Mouse (Mus musculus): ENCODE results near the gene Smpd1. TPM values are rescaled to one million over a fixed set of nuclear protein-coding genes. Genes with fewer than 3 reads are reported as not detected.

Gene Smpd1
- polyA plus RNA-seq (2016; fragmentation: Nextera tagmentation; extraction: Ambion mirVana) = 29.0 and 29.7 TPM in 2 replicates

GRCm38 (mm10) chr7:105554212-105554942 lies at the start of gene Smpd1:
Gene Smpd1 (plus strand): TSS chr7:105554360.
- H3K4me1 ChIP-seq = peaks cover 17% of the 10 kb centered on the region
- peaks cover 24% of the 10 kb centered on the region for H3K36me3 ChIP-seq (replicated peaks)
- no peaks in the 10 kb centered on the region for H3K27me3 ChIP-seq (ENCODE audit: poor library complexity, severe bottlenecking)
- WGBS = 4% methylated on average over 26 of the region's 26 CpGs
- H3K4me3 ChIP-seq = peak within 1 kb of the TSS; percentile 66
- peak within 1 kb of the TSS; percentile 85 for H3K27ac ChIP-seq
- H3K9me3 ChIP-seq = no peaks in the 10 kb centered on the region
- peak; percentile 78 for DNase-seq (ENCODE audit: extremely low spot score, low spot score)

DNA sequence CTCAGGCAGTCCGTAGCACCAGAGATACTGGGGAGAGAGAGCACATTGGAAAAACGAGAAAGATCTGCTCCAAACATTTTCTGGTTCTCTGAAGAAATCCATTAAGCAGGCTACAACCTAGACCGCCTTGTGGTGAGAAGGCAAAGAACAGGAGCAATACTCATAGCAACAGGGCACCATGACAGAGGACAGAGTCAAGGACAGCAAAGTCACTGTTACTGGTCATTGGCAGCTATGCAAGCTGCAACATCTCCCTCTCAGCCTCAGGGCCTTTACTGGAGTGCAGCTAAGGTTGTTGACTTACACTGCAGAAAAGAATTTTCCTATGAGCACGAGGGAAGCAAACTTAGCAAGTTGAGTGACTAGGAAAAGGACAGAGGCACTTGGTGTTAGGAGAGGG lies 46.9 kb upstream of the Smpd1 start:
- Histone ChIP-seq H3K4me3 (no peak overlapping the region), H3K9me3 (no peaks in the 10 kb centered on the region), H3K27ac (no peak overlapping the region), H3K36me3 (replicated peaks) (no peaks in the 10 kb centered on the region), H3K27me3 (ENCODE audit: poor library complexity, severe bottlenecking) (no peaks in the 10 kb centered on the region), H3K4me1 (no peaks in the 10 kb centered on the region)
- WGBS = 84% methylated on average over 4 of the region's 4 CpGs
- DNase-seq (ENCODE audit: extremely low spot score, low spot score) = no peak

GRCm38 (mm10) chr7:105510143-105510542 lies 44.0 kb upstream of the Smpd1 start:
- no peak overlapping the region for H3K4me3 ChIP-seq
- no peak overlapping the region for H3K27ac ChIP-seq
- no peaks in the 10 kb centered on the region for H3K4me1 ChIP-seq
- no peak for DNase-seq (ENCODE audit: extremely low spot score, low spot score)
- H3K27me3 ChIP-seq (ENCODE audit: poor library complexity, severe bottlenecking) = peaks cover 4% of the 10 kb centered on the region; the same call in 1 of the 2 replicates
- H3K9me3 ChIP-seq = no peaks in the 10 kb centered on the region
- 85% methylated on average over 5 of the region's 5 CpGs for WGBS
- no peaks in the 10 kb centered on the region for H3K36me3 ChIP-seq (replicated peaks)

- peaks cover 10% of the 10 kb centered on the region for H3K27me3 ChIP-seq (ENCODE audit: poor library complexity, severe bottlenecking)
- DNase-seq (ENCODE audit: extremely low spot score, low spot score) = no peak
- H3K4me1 ChIP-seq = peaks cover 7% of the 10 kb centered on the region
- no peak overlapping the region for H3K4me3 ChIP-seq
- H3K36me3 ChIP-seq (replicated peaks) = no peaks in the 10 kb centered on the region
- no peaks in the 10 kb centered on the region for H3K9me3 ChIP-seq
- no peak overlapping the region for H3K27ac ChIP-seq
- WGBS = 67% methylated on average over 5 of the region's 5 CpGs
Observed at GRCm38 (mm10) chr7:105513845-105514291, 40.3 kb upstream of the Smpd1 start.

DNA sequence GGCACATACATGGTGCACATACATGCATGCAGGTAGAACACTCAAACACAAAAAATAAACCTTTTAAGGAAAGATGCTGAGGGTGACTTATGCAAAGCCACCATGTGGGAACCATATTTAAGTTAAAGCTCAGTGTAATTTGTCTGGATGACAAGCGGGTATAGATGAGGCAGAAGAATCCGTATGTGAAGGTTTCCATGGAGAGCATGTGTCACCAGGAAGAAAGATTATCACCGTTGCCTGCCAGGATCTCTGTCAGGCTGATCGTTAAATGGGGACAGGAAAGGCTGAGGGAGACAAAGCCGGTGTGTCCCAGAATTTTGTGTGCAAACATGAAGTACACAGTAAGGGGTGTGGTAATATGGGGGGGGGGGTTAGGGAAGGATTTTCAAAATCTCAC lies 39.6 kb upstream of the Smpd1 start:
- H3K9me3 ChIP-seq = no peaks in the 10 kb centered on the region
- no peak overlapping the region for H3K27ac ChIP-seq
- DNase-seq (ENCODE audit: extremely low spot score, low spot score) = no peak
- H3K36me3 ChIP-seq (replicated peaks) = no peaks in the 10 kb centered on the region
- 82% methylated on average over 5 of the region's 5 CpGs for WGBS
- H3K4me3 ChIP-seq = no peak overlapping the region
- H3K27me3 ChIP-seq (ENCODE audit: poor library complexity, severe bottlenecking) = peaks cover 10% of the 10 kb centered on the region
- peaks cover 7% of the 10 kb centered on the region for H3K4me1 ChIP-seq

- Histone ChIP-seq H3K4me1 (peaks cover 10% of the 10 kb centered on the region), H3K27ac (no peak overlapping the region), H3K9me3 (no peaks in the 10 kb centered on the region), H3K36me3 (replicated peaks) (no peaks in the 10 kb centered on the region), H3K27me3 (ENCODE audit: poor library complexity, severe bottlenecking) (peaks cover 10% of the 10 kb centered on the region), H3K4me3 (no peak overlapping the region)
- 13% methylated on average over 5 of the region's 5 CpGs for WGBS
- peak; percentile 49 for DNase-seq (ENCODE audit: extremely low spot score, low spot score)
Observed at GRCm38 (mm10) chr7:105515178-105515577, 39.0 kb upstream of the Smpd1 start.

DNA sequence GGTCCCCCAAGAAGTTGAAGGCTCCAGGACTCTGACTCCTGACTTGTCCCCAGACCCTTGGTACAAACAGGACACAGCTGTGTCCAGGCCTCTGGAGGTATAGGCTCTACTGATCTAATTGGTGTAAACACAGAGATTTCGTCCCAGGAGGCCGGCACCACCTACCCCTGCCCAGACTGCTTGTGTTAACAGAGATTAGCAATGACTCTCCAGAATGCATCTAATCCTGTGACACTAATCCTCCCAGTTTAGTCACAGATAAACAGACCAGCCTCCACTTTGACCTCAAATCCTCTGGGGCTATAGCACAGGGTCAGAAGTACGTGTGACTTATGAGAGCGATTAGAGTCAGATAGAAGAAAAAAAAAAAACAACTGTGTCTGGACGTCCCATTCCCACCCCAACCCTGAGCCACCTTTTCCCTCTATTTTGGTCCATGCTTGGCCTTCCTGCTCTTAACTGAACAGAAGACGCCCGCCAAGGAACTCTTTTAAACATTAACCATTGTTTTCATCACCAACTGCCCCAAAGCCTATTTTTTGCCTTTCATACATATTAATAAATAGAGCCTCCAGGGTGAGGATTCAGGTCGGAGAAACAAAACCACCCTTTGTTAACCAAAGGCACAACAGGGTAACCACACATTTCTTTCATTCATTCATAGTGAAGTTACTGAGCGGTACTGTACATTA lies 37.3 kb upstream of the Smpd1 start:
- Histone ChIP-seq H3K4me3 (no peak overlapping the region), H3K27me3 (ENCODE audit: poor library complexity, severe bottlenecking) (peaks cover 13% of the 10 kb centered on the region), H3K36me3 (replicated peaks) (no peaks in the 10 kb centered on the region), H3K4me1 (peaks cover 15% of the 10 kb centered on the region), H3K9me3 (no peaks in the 10 kb centered on the region), H3K27ac (no peak overlapping the region)
- no peak for DNase-seq (ENCODE audit: extremely low spot score, low spot score)
- 42% methylated on average over 9 of the region's 9 CpGs for WGBS

DNA sequence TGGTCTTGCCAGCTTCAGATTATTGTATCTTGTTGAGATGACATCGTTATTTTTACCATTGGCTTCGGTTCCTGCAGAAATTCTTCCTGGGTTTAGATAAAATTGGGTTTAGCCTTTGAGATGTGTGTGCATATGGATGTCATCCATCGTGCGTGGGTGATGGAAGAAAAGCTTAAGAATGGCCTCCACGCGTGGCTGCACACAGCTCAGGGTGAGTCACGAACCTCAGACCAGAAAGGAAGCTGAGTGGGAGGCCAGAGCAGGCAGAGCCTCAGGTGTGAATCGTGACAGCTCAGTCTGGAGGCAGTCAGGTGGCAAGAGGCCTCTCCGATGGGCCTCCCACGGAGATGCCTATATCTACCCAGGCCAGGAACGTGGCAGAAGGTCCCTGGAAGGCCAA lies 34.8 kb upstream of the Smpd1 start:
- Histone ChIP-seq H3K27me3 (ENCODE audit: poor library complexity, severe bottlenecking) (peaks cover 13% of the 10 kb centered on the region), H3K4me1 (peaks cover 15% of the 10 kb centered on the region), H3K27ac (no peak overlapping the region), H3K4me3 (no peak overlapping the region), H3K9me3 (no peaks in the 10 kb centered on the region), H3K36me3 (replicated peaks) (no peaks in the 10 kb centered on the region)
- DNase-seq (ENCODE audit: extremely low spot score, low spot score) = no peak
- 74% methylated on average over 11 of the region's 11 CpGs for WGBS

GRCm38 (mm10) chr7:105519771-105520170 lies 34.4 kb upstream of the Smpd1 start:
- H3K4me1 ChIP-seq = peaks cover 15% of the 10 kb centered on the region
- H3K36me3 ChIP-seq (replicated peaks) = no peaks in the 10 kb centered on the region
- peaks cover 13% of the 10 kb centered on the region for H3K27me3 ChIP-seq (ENCODE audit: poor library complexity, severe bottlenecking)
- DNase-seq (ENCODE audit: extremely low spot score, low spot score) = no peak
- no peak overlapping the region for H3K27ac ChIP-seq
- H3K4me3 ChIP-seq = no peak overlapping the region
- H3K9me3 ChIP-seq = no peaks in the 10 kb centered on the region
- 87% methylated on average over 2 of the region's 2 CpGs for WGBS

DNA sequence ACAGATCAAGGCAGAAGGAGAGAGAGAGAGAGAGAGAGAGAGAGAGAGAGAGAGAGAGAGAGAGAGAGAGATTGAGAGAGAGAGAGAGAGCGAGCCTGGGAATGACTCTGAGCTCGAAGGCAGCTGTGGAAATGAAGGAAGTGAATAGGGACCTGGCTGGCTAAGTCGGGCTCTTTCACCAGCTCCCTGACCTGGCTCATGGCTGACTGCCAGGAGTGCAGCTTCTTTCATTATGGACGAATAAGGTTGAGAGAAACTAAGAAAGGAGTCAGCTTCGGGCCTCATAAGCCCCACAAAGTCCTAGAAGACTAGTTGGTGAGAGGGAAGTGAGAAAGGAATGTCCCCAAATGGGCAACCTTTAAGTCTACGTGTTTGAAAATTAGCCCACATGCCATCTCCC lies 34.0 kb upstream of the Smpd1 start:
- WGBS = 47% methylated on average over 6 of the region's 6 CpGs
- DNase-seq (ENCODE audit: extremely low spot score, low spot score) = no peak
- H3K4me3 ChIP-seq = no peak overlapping the region
- H3K27ac ChIP-seq = no peak overlapping the region
- no peaks in the 10 kb centered on the region for H3K9me3 ChIP-seq
- peaks cover 15% of the 10 kb centered on the region for H3K4me1 ChIP-seq
- H3K27me3 ChIP-seq (ENCODE audit: poor library complexity, severe bottlenecking) = peaks cover 13% of the 10 kb centered on the region
- H3K36me3 ChIP-seq (replicated peaks) = no peaks in the 10 kb centered on the region

DNA sequence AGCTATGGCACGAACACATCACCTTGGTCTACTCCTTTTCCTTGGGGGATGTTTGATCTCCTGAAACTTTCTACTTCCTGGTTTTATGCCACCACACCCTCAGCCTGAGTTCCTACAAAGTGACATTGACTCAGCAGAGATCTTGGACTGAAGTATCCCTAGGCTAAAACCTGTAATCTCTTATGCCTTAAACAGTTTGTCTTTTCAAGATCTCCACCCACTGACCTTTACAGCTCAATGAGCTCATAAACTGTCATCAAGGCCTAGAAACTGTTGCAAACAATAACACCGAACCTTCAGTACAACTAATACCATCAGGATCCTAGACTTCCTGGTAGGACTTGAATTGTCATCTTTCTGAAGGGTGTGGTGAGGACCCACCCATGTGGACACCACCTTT lies 29.9 kb upstream of the Smpd1 start:
- H3K27me3 ChIP-seq (ENCODE audit: poor library complexity, severe bottlenecking) = 0 out of 2 replicates have a peak, but pooled peaks cover 7% of the 10 kb centered on the region
- 85% methylated on average over 2 of the region's 2 CpGs for WGBS
- no peak overlapping the region for H3K4me3 ChIP-seq
- H3K27ac ChIP-seq = no peak overlapping the region
- DNase-seq (ENCODE audit: extremely low spot score, low spot score) = no peak
- no peaks in the 10 kb centered on the region for H3K9me3 ChIP-seq
- peaks cover 8% of the 10 kb centered on the region; the same call in 1 of the 2 replicates for H3K4me1 ChIP-seq
- no peaks in the 10 kb centered on the region for H3K36me3 ChIP-seq (replicated peaks)

GRCm38 (mm10) chr7:105527306-105527937 lies 26.7 kb upstream of the Smpd1 start:
- Histone ChIP-seq H3K27me3 (ENCODE audit: poor library complexity, severe bottlenecking) (no peaks in the 10 kb centered on the region), H3K4me1 (no peaks in the 10 kb centered on the region), H3K4me3 (no peak overlapping the region), H3K27ac (no peak overlapping the region), H3K36me3 (replicated peaks) (no peaks in the 10 kb centered on the region), H3K9me3 (no peaks in the 10 kb centered on the region)
- WGBS = 38% methylated on average over 1 of the region's 1 CpGs
- DNase-seq (ENCODE audit: extremely low spot score, low spot score) = no peak

DNA sequence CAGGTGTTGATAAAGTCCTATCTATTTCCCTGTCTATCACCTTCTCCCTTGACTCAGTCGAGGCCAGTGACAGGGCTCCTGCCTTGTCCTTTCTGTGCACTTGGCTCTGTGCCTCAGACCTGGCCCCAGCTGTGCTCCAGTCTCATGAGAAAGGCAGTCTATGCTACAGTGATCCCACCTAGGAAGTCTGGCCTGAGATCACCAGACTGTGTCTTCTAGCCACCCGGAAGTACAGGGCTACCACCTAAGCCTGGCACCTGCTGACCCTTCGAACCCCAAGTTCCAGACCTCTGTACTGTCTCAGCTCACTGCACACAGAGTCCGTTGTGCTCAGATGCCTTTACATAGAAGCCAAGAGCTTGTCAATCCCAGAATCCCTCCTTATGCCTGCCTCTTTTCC lies 26.1 kb upstream of the Smpd1 start:
- 85% methylated on average over 4 of the region's 4 CpGs for WGBS
- H3K4me3 ChIP-seq = no peak overlapping the region
- H3K27me3 ChIP-seq (ENCODE audit: poor library complexity, severe bottlenecking) = no peaks in the 10 kb centered on the region

More for the DNA sequence above, 26.1 kb upstream of the Smpd1 start:
- Histone ChIP-seq H3K4me1 (no peaks in the 10 kb centered on the region), H3K9me3 (no peaks in the 10 kb centered on the region), H3K36me3 (replicated peaks) (no peaks in the 10 kb centered on the region), H3K27ac (no peak overlapping the region)
- no peak for DNase-seq (ENCODE audit: extremely low spot score, low spot score)
